Mouse (Mus musculus): ENCODE measurements around the gene Kif2c. TPM values are rescaled to one million over a fixed set of nuclear protein-coding genes. Genes with fewer than 3 reads are reported as not detected.

Kif2c gene
- total and polyA plus RNA-seq, 3 experiments = 32.6 to 45.1 TPM; not detected in 1

DNA sequence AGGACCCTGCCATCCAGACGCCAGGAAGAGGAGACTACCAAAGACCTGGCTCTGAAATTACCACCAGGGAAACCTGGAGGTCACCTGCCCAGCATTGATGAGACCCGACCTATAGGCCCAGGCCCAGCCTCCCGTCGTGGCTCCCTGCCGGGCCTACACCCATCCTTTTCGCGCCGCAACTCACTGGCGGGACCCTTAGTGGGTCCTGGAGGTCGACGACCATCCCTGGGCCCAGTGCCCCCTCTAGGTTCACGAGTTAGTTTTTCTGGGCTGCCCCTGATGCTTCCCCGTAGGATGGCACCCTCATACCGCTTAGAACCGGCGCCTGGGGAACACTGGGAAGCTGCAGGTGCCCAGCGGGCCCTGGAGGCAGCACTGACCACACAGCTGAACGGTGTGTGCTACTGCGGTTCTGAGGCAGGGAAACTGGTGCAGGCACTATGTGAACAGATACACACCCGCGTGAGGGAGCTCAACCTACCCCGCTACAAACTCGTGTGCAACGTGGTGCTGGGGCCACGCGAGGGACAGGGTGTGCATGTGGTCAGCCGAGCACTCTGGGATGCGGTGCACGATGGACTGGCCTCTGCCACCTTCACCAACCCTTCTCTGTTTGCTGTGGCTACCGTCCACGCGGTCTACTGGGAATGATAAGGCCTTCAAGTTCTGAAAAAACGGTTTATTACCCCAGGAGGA lies 54.3 kb downstream of the Kif2c start:
- no peaks in the 10 kb centered on the region for H3K9me3 ChIP-seq (replicated peaks; ENCODE audit: insufficient read depth, low read length)
- no peaks in the 10 kb centered on the region for H3K27me3 ChIP-seq (ENCODE audit: control insufficient read depth in 1 of 2, insufficient read depth in 2 of 2, low read length in 2 of 2)
- H3K4me1 ChIP-seq (ENCODE audit: control insufficient read depth in 1 of 2, insufficient read depth in 2 of 2, low read length in 2 of 2) = peaks cover 7 to 34% of the 10 kb centered on the region in 2 experiments
- H3K79me2 ChIP-seq (ENCODE audit: control insufficient read depth, insufficient read depth, low read length, poor library complexity) = peaks cover 2% of the 10 kb centered on the region
- TF ChIP-seq SMC3 (IDR thresholded peaks at IDR 0.05; ENCODE audit: low read depth, low read length) = no peak
- TF ChIP-seq EP300 (IDR thresholded peaks at IDR 0.05; ENCODE audit: low read depth in 1 of 2, low read length in 2 of 2) = no peak
- no peak for TF ChIP-seq CTCF (IDR thresholded peaks at IDR 0.05 in 2 of 3, conservative IDR thresholded peaks at IDR 0.05 in 1 of 3; ENCODE audit: control insufficient read depth in 1 of 3, insufficient read depth in 1 of 3, low read depth in 2 of 3, low read length in 3 of 3, poor library complexity in 1 of 3, severe bottlenecking in 1 of 3)
- TF ChIP-seq POLR2AphosphoS5 (IDR thresholded peaks at IDR 0.05; ENCODE audit: borderline replicate concordance, low read depth, low read length) = no peak
- H3K36me3 ChIP-seq (ENCODE audit: control insufficient read depth in 1 of 2, insufficient read depth in 2 of 2, low read length in 2 of 2) = peaks cover 0 to 27% of the 10 kb centered on the region in 2 experiments; a peak in 2 of 4 replicates
- H3K4me3 ChIP-seq (ENCODE audit: control insufficient read depth in 1 of 2, insufficient read depth in 1 of 2, low read depth in 2 of 2, low read length in 2 of 2) = no peak overlapping the region
- H3K9ac ChIP-seq (ENCODE audit: control insufficient read depth, low read depth, low read length, poor library complexity, severe bottlenecking) = no peak overlapping the region
- H3K27ac ChIP-seq (ENCODE audit: control insufficient read depth, low read depth, low read length) = no peak overlapping the region
- no peak for DNase-seq (ENCODE audit: low read depth, low spot score)

DNA sequence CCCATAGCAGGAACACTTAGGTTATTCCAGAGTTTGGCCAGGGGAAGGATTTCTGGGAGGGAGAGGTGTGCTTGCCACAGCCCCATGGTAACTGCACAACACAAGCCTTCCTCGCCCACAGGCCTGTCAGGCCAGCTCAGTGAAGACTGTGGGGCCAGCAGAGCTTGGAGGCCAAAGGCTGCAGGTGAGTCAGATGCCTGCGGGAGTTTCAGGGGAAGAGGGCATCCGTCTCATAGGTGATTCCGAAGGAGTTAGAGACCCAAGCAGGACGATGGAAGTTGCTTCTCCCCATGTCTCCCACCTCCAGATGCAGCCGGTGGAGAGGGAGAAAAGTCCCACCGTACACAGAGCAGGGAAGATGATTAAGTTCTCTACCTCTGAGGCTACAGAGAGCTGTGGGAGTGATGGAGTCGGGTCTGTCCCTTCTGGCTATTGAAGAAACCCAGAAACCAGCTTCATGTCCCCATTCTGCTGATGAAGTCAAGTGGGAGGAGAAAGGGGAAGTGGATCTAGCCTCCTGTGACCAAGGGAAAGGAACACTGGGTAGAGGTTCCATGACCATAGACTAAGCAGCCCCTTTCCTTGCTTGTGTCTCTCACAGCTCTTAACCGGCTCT lies 55.7 kb downstream of the Kif2c start, which contains the start of gene Tctex1d4:
Tctex1d4 (plus strand) TSS at position 120 of the 616 bp plus-strand sequence.
- Histone ChIP-seq H3K4me1 (ENCODE audit: control insufficient read depth in 1 of 2, insufficient read depth in 2 of 2, low read length in 2 of 2) (peaks cover 5 to 30% of the 10 kb centered on the region in 2 experiments), H3K27me3 (ENCODE audit: control insufficient read depth in 1 of 2, insufficient read depth in 2 of 2, low read length in 2 of 2) (no peaks in the 10 kb centered on the region), H3K9me3 (replicated peaks; ENCODE audit: insufficient read depth, low read length) (no peaks in the 10 kb centered on the region), H3K36me3 (ENCODE audit: control insufficient read depth in 1 of 2, insufficient read depth in 2 of 2, low read length in 2 of 2) (peaks cover 0 to 27% of the 10 kb centered on the region in 2 experiments; a peak in 2 of 4 replicates), H3K4me3 (ENCODE audit: control insufficient read depth in 1 of 2, insufficient read depth in 1 of 2, low read depth in 2 of 2, low read length in 2 of 2) (peak within 1 kb of the TSS; percentile 7 to 20; a peak in 3 of 4 replicates), H3K27ac (ENCODE audit: control insufficient read depth, low read depth, low read length) (peak within 1 kb of the TSS; percentile 100), H3K9ac (ENCODE audit: control insufficient read depth, low read depth, low read length, poor library complexity, severe bottlenecking) (peak within 1 kb of the TSS; percentile 83), H3K79me2 (ENCODE audit: control insufficient read depth, insufficient read depth, low read length, poor library complexity) (no peaks in the 10 kb centered on the region; the same call in 1 of the 2 replicates)
- peak; percentile 68 for DNase-seq (ENCODE audit: low read depth, low spot score)
- no peak for TF ChIP-seq ETS1 (IDR thresholded peaks at IDR 0.05; ENCODE audit: low read depth, low read length)
- TF ChIP-seq TCF12 (IDR thresholded peaks at IDR 0.05; ENCODE audit: low read depth, low read length) = no peak

DNA sequence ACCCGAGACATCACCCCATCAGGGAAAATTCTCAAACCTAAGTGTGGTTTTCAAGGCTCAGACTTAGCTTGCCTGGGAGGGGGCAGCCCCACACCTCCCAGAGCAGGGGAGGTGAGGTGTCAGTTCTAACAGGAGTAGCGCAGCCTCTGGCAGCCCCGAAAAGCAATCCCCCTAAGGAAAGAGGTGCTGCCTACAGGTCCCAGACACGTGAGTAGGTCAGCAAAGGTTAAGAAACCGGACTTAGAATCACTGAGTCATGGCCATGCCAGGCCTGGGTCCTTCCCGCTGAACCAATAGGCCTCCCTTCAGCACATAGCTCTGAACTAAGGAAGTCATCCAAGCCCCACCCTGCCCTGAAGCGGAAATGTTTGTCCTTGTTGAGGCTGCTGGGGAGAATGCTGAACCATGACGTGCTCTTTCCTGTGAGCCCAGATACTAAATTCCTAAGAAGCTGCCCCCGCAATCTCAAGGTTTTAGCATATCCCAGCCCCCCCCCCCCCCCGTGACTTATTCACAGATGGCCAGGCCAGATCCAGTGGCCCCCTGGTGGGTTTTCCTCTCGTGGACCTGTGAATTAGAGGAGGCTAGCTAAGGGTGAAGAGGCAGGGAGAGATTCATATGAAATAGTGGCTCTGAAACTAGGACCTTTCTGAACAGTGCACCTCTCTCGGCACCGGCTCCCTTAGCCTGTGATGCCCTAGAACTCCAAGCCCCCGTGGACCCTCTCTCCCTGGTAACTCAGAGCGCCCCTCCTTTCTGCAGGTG lies 56.3 kb downstream of the Kif2c start:
- Histone ChIP-seq H3K4me1 (ENCODE audit: control insufficient read depth in 1 of 2, insufficient read depth in 2 of 2, low read length in 2 of 2) (peaks cover 5 to 36% of the 10 kb centered on the region in 2 experiments), H3K27ac (ENCODE audit: control insufficient read depth, low read depth, low read length) (peak overlapping the region; percentile 100), H3K9me3 (replicated peaks; ENCODE audit: insufficient read depth, low read length) (no peaks in the 10 kb centered on the region), H3K27me3 (ENCODE audit: control insufficient read depth in 1 of 2, insufficient read depth in 2 of 2, low read length in 2 of 2) (no peaks in the 10 kb centered on the region), H3K36me3 (ENCODE audit: control insufficient read depth in 1 of 2, insufficient read depth in 2 of 2, low read length in 2 of 2) (peaks cover 0 to 30% of the 10 kb centered on the region in 2 experiments; a peak in 2 of 4 replicates), H3K9ac (ENCODE audit: control insufficient read depth, low read depth, low read length, poor library complexity, severe bottlenecking) (peak overlapping the region; percentile 83), H3K4me3 (ENCODE audit: control insufficient read depth in 1 of 2, insufficient read depth in 1 of 2, low read depth in 2 of 2, low read length in 2 of 2) (peak overlapping the region; percentile 7 to 20; a peak in 3 of 4 replicates), H3K79me2 (ENCODE audit: control insufficient read depth, insufficient read depth, low read length, poor library complexity) (peaks cover under 1% of the 10 kb centered on the region; the same call in 1 of the 2 replicates)
- peak; percentile 92 for DNase-seq (ENCODE audit: low read depth, low spot score)
- TF ChIP-seq GABPA (IDR thresholded peaks at IDR 0.05; ENCODE audit: low read depth, low read length) (no peak), BHLHE40 (IDR thresholded peaks at IDR 0.05; ENCODE audit: borderline replicate concordance, low read depth, low read length) (peak; percentile 34; the same call in 1 of the 2 replicates), KAT2A (conservative IDR thresholded peaks at IDR 0.05; ENCODE audit: low read depth, low read length) (no peak), JUND (IDR thresholded peaks at IDR 0.05; ENCODE audit: low read depth, low read length) (no peak), RAD21 (IDR thresholded peaks at IDR 0.05; ENCODE audit: low read depth, low read length) (no peak), TBP (IDR thresholded peaks at IDR 0.05; ENCODE audit: low read depth, low read length) (peak; percentile 58; the same call in 1 of the 2 replicates), MEF2A (IDR thresholded peaks at IDR 0.05; ENCODE audit: extremely low read depth, insufficient replicate concordance, low read depth, low read length, poor library complexity, severe bottlenecking) (no peak), GATA1 (IDR thresholded peaks at IDR 0.05; ENCODE audit: low read depth, low read length) (no peak), TCF12 (IDR thresholded peaks at IDR 0.05; ENCODE audit: low read depth, low read length) (0 out of 2 replicates have a peak, but pooled peaks have one; percentile 12), POLR2A (IDR thresholded peaks at IDR 0.05; ENCODE audit: control insufficient read depth in 1 of 2, insufficient read depth in 1 of 2, low read depth in 1 of 2, low read length in 2 of 2, poor library complexity in 1 of 2) (peak; percentile 43 to 79), TAL1 (IDR thresholded peaks at IDR 0.05; ENCODE audit: low read length) (no peak), SMC3 (IDR thresholded peaks at IDR 0.05; ENCODE audit: low read depth, low read length) (no peak), UBTF (IDR thresholded peaks at IDR 0.05; ENCODE audit: borderline replicate concordance, insufficient read depth, low read depth, low read length) (no peak), ELF1 (IDR thresholded peaks at IDR 0.05; ENCODE audit: low read depth, low read length) (peak; percentile 66), MYC (IDR thresholded peaks at IDR 0.05; ENCODE audit: low read depth, low read length) (no peak), POLR2AphosphoS5 (IDR thresholded peaks at IDR 0.05; ENCODE audit: borderline replicate concordance, low read depth, low read length) (no peak), ETS1 (IDR thresholded peaks at IDR 0.05; ENCODE audit: low read depth, low read length) (peak; percentile 51; the same call in 1 of the 2 replicates)
